Mouse (Mus musculus): Measurements from ENCODE around the gene Pank3. TPM values are rescaled to one million over a fixed set of nuclear protein-coding genes. Genes with fewer than 3 reads are reported as not detected.

The Pank3 gene
- polyA plus RNA-seq, 1 experiment from 2014 or later = 25.3 TPM

GRCm38 (mm10) chr11:35743586-35743985 is 25.7 kb upstream of the Pank3 start:
- DNase-seq (ENCODE audit: low spot score, missing footprints) = no peak
- WGBS = 91% methylated on average over 6 of the region's 6 CpGs

GRCm38 (mm10) chr11:35744571-35744970 is 24.7 kb upstream of the Pank3 start:
- no peak for DNase-seq (ENCODE audit: low spot score, missing footprints)
- 88% methylated on average over 6 of the region's 6 CpGs for WGBS
- Histone ChIP-seq H3K27me3 (ENCODE audit: control insufficient read depth, insufficient read depth, low read length) (no peaks in the 10 kb centered on the region), H3K4me1 (ENCODE audit: control insufficient read depth, insufficient read depth, low read length) (no peaks in the 10 kb centered on the region), H3K36me3 (ENCODE audit: control insufficient read depth, insufficient read depth, low read length) (no peaks in the 10 kb centered on the region), H3K9me3 (ENCODE audit: control insufficient read depth, low read length) (no peaks in the 10 kb centered on the region), H3K4me2 (no peak overlapping the region), H3K27ac (ENCODE audit: low read depth, low read length) (no peak overlapping the region), H3K9ac (ENCODE audit: low read length) (no peak overlapping the region), H3K4me3 (ENCODE audit: low read depth, low read length) (no peak overlapping the region)
- ATAC-seq (ENCODE audit: low FRiP score) = no peak

More at GRCm38 (mm10) chr11:35743586-35743985, 25.7 kb upstream of the Pank3 start:
- no peak overlapping the region for H3K27ac ChIP-seq (ENCODE audit: low read depth, low read length)
- H3K4me1 ChIP-seq (ENCODE audit: control insufficient read depth, insufficient read depth, low read length) = no peaks in the 10 kb centered on the region
- H3K4me2 ChIP-seq = no peak overlapping the region
- H3K4me3 ChIP-seq (ENCODE audit: low read depth, low read length) = no peak overlapping the region
- no peaks in the 10 kb centered on the region for H3K9me3 ChIP-seq (ENCODE audit: control insufficient read depth, low read length)
- H3K9ac ChIP-seq (ENCODE audit: low read length) = no peak overlapping the region
- H3K36me3 ChIP-seq (ENCODE audit: control insufficient read depth, insufficient read depth, low read length) = no peaks in the 10 kb centered on the region
- no peaks in the 10 kb centered on the region for H3K27me3 ChIP-seq (ENCODE audit: control insufficient read depth, insufficient read depth, low read length)
- no peak for ATAC-seq (ENCODE audit: low FRiP score)

DNA sequence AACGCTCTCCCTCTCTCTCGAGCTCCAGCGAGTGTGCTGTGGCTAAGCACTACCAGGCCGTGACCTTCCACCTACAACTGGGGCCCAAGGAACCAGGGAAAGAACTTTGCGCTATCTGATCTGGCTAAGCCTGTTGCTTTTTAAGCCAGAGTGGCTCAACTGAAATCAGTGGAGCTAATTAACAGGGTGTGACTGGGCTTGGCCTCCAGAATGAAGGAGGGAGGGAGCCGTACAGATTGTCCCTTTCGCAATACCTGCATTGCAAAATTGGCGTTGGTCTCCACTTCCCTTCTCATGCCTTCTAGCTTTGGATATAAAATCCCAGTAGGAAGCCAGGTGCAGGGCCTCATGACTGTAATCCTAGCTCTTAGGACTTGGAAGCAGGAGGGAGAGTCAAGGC is 18.7 kb upstream of the Pank3 start:
- Histone ChIP-seq H3K36me3 (ENCODE audit: control insufficient read depth, insufficient read depth, low read length) (no peaks in the 10 kb centered on the region), H3K4me2 (no peak overlapping the region), H3K27ac (ENCODE audit: low read depth, low read length) (no peak overlapping the region), H3K9ac (ENCODE audit: low read length) (no peak overlapping the region), H3K27me3 (ENCODE audit: control insufficient read depth, insufficient read depth, low read length) (no peaks in the 10 kb centered on the region), H3K4me3 (ENCODE audit: low read depth, low read length) (no peak overlapping the region), H3K4me1 (ENCODE audit: control insufficient read depth, insufficient read depth, low read length) (no peaks in the 10 kb centered on the region), H3K9me3 (ENCODE audit: control insufficient read depth, low read length) (no peaks in the 10 kb centered on the region)
- ATAC-seq (ENCODE audit: low FRiP score) (no peak), DNase-seq (ENCODE audit: low spot score, missing footprints) (no peak)
- 77% methylated on average over 8 of the region's 8 CpGs for WGBS

DNA sequence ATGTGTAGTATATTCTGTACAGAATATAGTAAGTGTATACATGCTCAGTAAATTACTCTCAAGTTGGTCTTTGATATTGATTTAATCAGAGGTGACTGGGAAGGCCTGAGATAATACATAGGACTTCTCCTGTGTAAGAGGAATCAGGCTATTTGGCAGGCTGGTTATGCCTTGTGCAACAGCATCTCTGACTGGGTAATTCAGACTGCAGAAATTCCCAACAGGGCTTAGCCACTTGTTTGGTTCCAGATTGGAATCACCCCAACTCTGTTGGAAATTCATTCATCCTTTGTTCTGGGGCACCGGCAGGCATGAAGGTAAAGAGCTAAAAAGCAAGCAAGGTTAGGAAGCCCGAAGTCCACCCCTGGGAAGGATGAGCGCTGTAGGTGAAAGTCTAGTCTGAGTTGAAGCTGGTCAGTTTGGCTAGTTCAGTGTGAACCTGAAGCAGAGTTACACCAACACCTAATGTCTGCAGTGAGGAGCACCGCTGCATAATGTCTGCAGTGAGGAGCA is 14.3 kb upstream of the Pank3 start:
- H3K4me3 ChIP-seq (ENCODE audit: low read depth, low read length) = no peak overlapping the region
- no peak overlapping the region for H3K27ac ChIP-seq (ENCODE audit: low read depth, low read length)
- H3K9ac ChIP-seq (ENCODE audit: low read length) = no peak overlapping the region
- H3K9me3 ChIP-seq (ENCODE audit: control insufficient read depth, low read length) = no peaks in the 10 kb centered on the region
- 79% methylated on average over 4 of the region's 4 CpGs for WGBS
- no peak overlapping the region for H3K4me2 ChIP-seq
- H3K27me3 ChIP-seq (ENCODE audit: control insufficient read depth, insufficient read depth, low read length) = no peaks in the 10 kb centered on the region
- no peaks in the 10 kb centered on the region for H3K36me3 ChIP-seq (ENCODE audit: control insufficient read depth, insufficient read depth, low read length)
- H3K4me1 ChIP-seq (ENCODE audit: control insufficient read depth, insufficient read depth, low read length) = no peaks in the 10 kb centered on the region
- ATAC-seq (ENCODE audit: low FRiP score) (no peak), DNase-seq (ENCODE audit: low spot score, missing footprints) (no peak)

DNA sequence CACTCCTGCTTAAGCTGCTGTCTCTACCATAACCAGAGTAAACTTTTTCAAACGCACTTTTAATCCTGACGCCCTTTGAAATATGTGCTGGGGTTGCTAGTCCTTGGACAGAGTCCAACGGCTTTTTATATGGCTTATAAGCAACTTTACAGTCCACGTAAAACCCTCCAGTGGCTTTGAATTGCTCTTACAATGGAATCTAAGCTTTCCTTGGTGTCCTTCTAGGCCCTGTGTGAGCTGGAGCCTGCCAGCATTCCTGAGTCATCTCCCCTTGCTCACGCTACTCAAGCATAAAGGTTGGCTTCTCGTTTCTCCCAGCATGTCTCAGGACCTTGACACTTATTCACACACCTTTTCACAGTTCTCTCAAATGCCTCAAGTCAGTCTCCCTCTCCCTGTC is 13.7 kb upstream of the Pank3 start:
- WGBS = 67% methylated on average over 6 of the region's 6 CpGs
- Histone ChIP-seq H3K9ac (ENCODE audit: low read length) (no peak overlapping the region), H3K4me2 (no peak overlapping the region), H3K4me1 (ENCODE audit: control insufficient read depth, insufficient read depth, low read length) (no peaks in the 10 kb centered on the region), H3K36me3 (ENCODE audit: control insufficient read depth, insufficient read depth, low read length) (no peaks in the 10 kb centered on the region), H3K27ac (ENCODE audit: low read depth, low read length) (no peak overlapping the region), H3K9me3 (ENCODE audit: control insufficient read depth, low read length) (no peaks in the 10 kb centered on the region), H3K4me3 (ENCODE audit: low read depth, low read length) (no peak overlapping the region), H3K27me3 (ENCODE audit: control insufficient read depth, insufficient read depth, low read length) (no peaks in the 10 kb centered on the region)
- no peak for ATAC-seq (ENCODE audit: low FRiP score)
- no peak for DNase-seq (ENCODE audit: low spot score, missing footprints)

DNA sequence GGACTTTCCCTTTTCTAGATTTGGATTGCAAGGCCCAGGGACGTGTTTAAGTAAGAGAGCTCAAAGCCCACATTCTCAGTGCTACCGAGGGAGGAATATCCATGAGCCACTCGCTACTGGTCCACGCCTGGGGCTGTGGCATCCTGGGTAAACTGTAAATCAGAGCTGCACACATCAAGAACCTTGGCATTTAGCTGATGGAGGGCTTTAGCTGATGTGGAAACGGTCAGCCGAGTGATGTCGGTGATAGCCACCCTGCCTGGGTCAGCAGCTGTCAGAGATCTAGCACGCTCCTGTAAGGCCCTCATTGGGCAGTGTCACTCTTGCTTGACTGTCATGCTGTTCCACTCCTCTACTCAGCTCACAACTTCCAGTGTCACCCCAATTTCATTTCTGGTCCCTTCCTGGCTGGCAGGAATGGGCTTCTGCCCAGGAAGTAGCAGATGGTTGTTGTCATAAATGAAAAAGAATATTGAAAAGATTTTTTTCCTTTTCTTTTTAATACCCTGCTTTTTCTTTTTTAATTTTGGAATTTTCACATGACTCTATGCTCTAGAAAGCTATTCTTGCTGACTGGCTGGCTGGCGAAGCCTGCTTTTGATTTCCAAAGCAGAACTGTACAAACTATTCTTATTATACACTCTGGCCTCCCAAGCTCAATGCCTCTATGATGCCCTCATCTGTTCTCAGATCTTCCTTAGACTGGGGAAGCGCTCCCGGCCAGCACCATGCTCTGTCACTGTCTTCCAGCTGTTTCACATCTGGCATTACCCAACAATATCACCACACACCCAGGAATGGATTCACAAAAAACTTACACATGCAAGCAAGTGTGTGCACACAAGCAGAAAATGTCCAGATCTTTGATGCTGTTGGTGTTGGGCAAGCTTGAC is 12.6 kb upstream of the Pank3 start:
- no peak for DNase-seq (ENCODE audit: low spot score, missing footprints)

DNA sequence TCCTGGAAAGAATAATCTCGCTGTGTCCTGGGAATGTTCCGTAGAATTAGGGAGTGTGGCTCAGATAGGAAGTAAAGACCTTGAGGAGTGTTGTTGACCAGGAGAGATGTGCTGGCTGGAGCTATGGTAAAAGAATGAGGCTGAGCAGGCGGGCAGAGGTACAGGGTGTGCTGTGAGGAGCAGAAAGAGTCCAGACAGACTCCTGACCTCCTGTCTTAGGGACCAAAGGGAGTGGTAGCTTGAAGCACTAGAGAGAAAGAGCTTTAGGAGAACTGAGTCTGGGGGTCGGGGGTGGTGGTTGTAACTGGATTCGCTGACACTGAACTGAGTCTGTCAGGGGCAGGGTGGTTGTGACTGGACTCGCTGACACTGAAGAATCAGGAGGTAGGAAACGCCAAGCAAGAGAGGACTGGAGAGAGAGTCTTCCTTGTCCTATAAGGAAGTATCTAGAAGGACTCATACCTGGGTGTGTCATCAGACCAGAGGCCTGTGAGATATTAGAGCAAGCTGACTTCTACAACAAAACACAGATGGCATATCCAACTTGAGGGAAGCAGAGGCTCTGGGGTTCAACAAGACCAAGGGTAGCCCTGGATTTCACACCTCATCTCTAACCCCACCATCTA is 9.2 kb upstream of the Pank3 start:
- H3K36me3 ChIP-seq (ENCODE audit: control insufficient read depth, insufficient read depth, low read length) = no peaks in the 10 kb centered on the region
- H3K27ac ChIP-seq (ENCODE audit: low read depth, low read length) = no peak overlapping the region
- no peak overlapping the region for H3K9ac ChIP-seq (ENCODE audit: low read length)
- no peaks in the 10 kb centered on the region for H3K4me1 ChIP-seq (ENCODE audit: control insufficient read depth, insufficient read depth, low read length)
- H3K4me2 ChIP-seq = no peak overlapping the region
- no peaks in the 10 kb centered on the region for H3K27me3 ChIP-seq (ENCODE audit: control insufficient read depth, insufficient read depth, low read length)
- DNase-seq (ENCODE audit: low spot score, missing footprints) (no peak), ATAC-seq (ENCODE audit: low FRiP score) (no peak)
- H3K9me3 ChIP-seq (ENCODE audit: control insufficient read depth, low read length) = no peaks in the 10 kb centered on the region
- 90% methylated on average over 7 of the region's 7 CpGs for WGBS
- no peak overlapping the region for H3K4me3 ChIP-seq (ENCODE audit: low read depth, low read length)

More for the DNA sequence above, 12.6 kb upstream of the Pank3 start:
- Histone ChIP-seq H3K27ac (ENCODE audit: low read depth, low read length) (no peak overlapping the region), H3K9me3 (ENCODE audit: control insufficient read depth, low read length) (no peaks in the 10 kb centered on the region), H3K36me3 (ENCODE audit: control insufficient read depth, insufficient read depth, low read length) (no peaks in the 10 kb centered on the region), H3K27me3 (ENCODE audit: control insufficient read depth, insufficient read depth, low read length) (no peaks in the 10 kb centered on the region), H3K4me3 (ENCODE audit: low read depth, low read length) (no peak overlapping the region), H3K4me2 (no peak overlapping the region), H3K4me1 (ENCODE audit: control insufficient read depth, insufficient read depth, low read length) (no peaks in the 10 kb centered on the region), H3K9ac (ENCODE audit: low read length) (no peak overlapping the region)
- WGBS = 86% methylated on average over 11 of the region's 11 CpGs
- no peak for ATAC-seq (ENCODE audit: low FRiP score)

GRCm38 (mm10) chr11:35760627-35761003 is 8.7 kb upstream of the Pank3 start:
- DNase-seq (ENCODE audit: low spot score, missing footprints) = no peak
- H3K4me2 ChIP-seq = no peak overlapping the region
- no peaks in the 10 kb centered on the region for H3K27me3 ChIP-seq (ENCODE audit: control insufficient read depth, insufficient read depth, low read length)
- no peak overlapping the region for H3K27ac ChIP-seq (ENCODE audit: low read depth, low read length)
- no peak overlapping the region for H3K9ac ChIP-seq (ENCODE audit: low read length)
- no peaks in the 10 kb centered on the region for H3K4me1 ChIP-seq (ENCODE audit: control insufficient read depth, insufficient read depth, low read length)
- no peak overlapping the region for H3K4me3 ChIP-seq (ENCODE audit: low read depth, low read length)
- no peaks in the 10 kb centered on the region for H3K9me3 ChIP-seq (ENCODE audit: control insufficient read depth, low read length)
- ATAC-seq (ENCODE audit: low FRiP score) = no peak
- H3K36me3 ChIP-seq (ENCODE audit: control insufficient read depth, insufficient read depth, low read length) = no peaks in the 10 kb centered on the region
- WGBS = 84% methylated on average over 4 of the region's 4 CpGs

- no peaks in the 10 kb centered on the region for H3K27me3 ChIP-seq (ENCODE audit: control insufficient read depth, insufficient read depth, low read length)
- no peak overlapping the region for H3K4me3 ChIP-seq (ENCODE audit: low read depth, low read length)
- no peaks in the 10 kb centered on the region for H3K9me3 ChIP-seq (ENCODE audit: control insufficient read depth, low read length)
- DNase-seq (ENCODE audit: low spot score, missing footprints) (no peak), ATAC-seq (ENCODE audit: low FRiP score) (no peak)
- H3K9ac ChIP-seq (ENCODE audit: low read length) = no peak overlapping the region
- H3K27ac ChIP-seq (ENCODE audit: low read depth, low read length) = no peak overlapping the region
- WGBS = 90% methylated on average over 5 of the region's 5 CpGs
- H3K4me2 ChIP-seq = no peak overlapping the region
- H3K36me3 ChIP-seq (ENCODE audit: control insufficient read depth, insufficient read depth, low read length) = no peaks in the 10 kb centered on the region
- H3K4me1 ChIP-seq (ENCODE audit: control insufficient read depth, insufficient read depth, low read length) = peaks cover 9% of the 10 kb centered on the region
These were observed 2.4 kb upstream of the Pank3 start for GRCm38 (mm10) chr11:35766845-35767244.

Measured in midbrain, embryonic 11.5 days (tissue).